Mouse (Mus musculus) erythroblast, embryonic 14.5 days (primary cell): ENCODE measurements around the gene Slc6a9. TPM values are rescaled to one million over a fixed set of nuclear protein-coding genes. Genes with fewer than 3 reads are reported as not detected.
A peak's percentile ranks its signal among the peaks of the same experiment; 100 is the strongest.

Source experiments
- H3K27me3 ChIP-seq: 2 replicates; pipeline ENCODE4 v1.6.1; 2012; ENCODE audit warnings: inconsistent platforms; ENCODE audit not compliant: control insufficient read depth
- H3K36me3 ChIP-seq: 2 replicates; pipeline ENCODE4 v1.6.1; 2012; ENCODE audit warnings: mild to moderate bottlenecking, inconsistent platforms; ENCODE audit not compliant: control insufficient read depth
- H3K4me1 ChIP-seq: 2 replicates; pipeline ENCODE4 v1.6.1; 2012; ENCODE audit warnings: inconsistent platforms; ENCODE audit not compliant: control insufficient read depth
- H3K4me3 ChIP-seq: replicated peaks from 2 replicates; pipeline ENCODE3; 2012; ENCODE audit warnings: moderate library complexity, mild to moderate bottlenecking, inconsistent platforms
- H3K9me3 ChIP-seq: 2 replicates; pipeline ENCODE4 v1.6.1; 2012; ENCODE audit warnings: low read length, inconsistent platforms, mixed read lengths; ENCODE audit not compliant: control insufficient read depth
- GATA1 ChIP-seq: IDR thresholded peaks from 2 replicates; pipeline ENCODE4 v1.6.1; 2012; ENCODE audit warnings: low read length, inconsistent platforms, mixed read lengths
- TAL1 ChIP-seq: IDR thresholded peaks from 3 replicates; pipeline ENCODE4 v1.6.1; 2012; ENCODE audit warnings: low read length, inconsistent platforms, mixed read lengths
- polyA plus RNA-seq: library from polyadenylated mRNA; stranded (reverse); fragments of >175 nt; gene quantifications from 2 replicates; pipeline ENCODE4 v1.2.3, GENCODE M21; 2012

The Slc6a9 gene
- polyA plus RNA-seq, 1 experiment, result 82.3 TPM

DNA sequence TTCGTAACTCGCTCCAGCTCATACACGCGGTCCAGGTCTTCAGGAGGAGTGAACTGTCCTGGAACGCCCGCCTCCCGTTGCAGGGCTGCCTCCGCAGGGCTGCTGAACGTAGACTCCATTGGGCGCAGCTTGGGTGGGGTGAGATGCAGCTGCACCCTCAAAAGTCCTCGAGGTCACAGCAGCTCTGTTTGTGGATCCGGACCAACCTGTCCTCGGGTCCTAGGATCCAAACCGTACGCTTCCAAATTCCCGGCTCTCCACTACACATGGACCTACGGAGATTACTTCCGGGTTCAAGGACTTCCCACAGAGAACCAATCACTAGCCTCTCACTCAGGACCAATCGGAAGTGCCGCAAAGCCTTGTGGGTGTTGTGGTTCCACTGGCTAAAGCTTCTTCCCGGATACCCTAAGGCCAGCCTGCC is 57.4 kb downstream of the Slc6a9 start, which contains the start of gene Dph2:
Dph2 (minus strand) TSS at position 295 of the 424 bp plus-strand sequence.
- H3K36me3 ChIP-seq, result peaks cover 57% of the 10 kb centered on the region
- TF ChIP-seq GATA1 (no peak), TAL1 (no peak)
- peak within 1 kb of the TSS; percentile 65 for H3K4me3 ChIP-seq
- H3K9me3 ChIP-seq, result no peaks in the 10 kb centered on the region
- peaks cover 43% of the 10 kb centered on the region for H3K4me1 ChIP-seq
- H3K27me3 ChIP-seq, result no peaks in the 10 kb centered on the region

DNA sequence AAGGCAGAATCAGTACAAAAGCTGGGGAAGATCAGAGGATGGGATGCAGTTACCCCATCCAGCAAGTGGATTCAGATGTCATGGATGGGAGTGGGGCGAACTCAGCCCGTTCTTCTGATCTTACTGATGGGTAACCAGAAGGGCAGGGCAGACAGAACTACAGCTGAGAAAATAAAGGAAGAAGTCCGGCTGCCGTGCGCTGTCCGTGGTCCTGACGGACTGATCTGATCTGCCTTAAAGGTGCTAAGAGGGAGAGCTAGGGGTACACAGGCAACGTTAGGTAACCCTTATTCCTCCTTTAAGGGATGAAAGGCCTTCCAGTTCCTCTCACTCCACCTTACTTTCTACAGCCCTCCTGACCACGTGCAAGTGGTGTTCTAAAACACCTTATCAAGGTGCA is 59.1 kb downstream of the Slc6a9 start:
- Histone ChIP-seq H3K4me3 (no peak overlapping the region), H3K27me3 (no peaks in the 10 kb centered on the region), H3K36me3 (peaks cover 71% of the 10 kb centered on the region), H3K4me1 (peaks cover 34% of the 10 kb centered on the region), H3K9me3 (no peaks in the 10 kb centered on the region)
- no peak for TF ChIP-seq GATA1
- no peak for TF ChIP-seq TAL1

DNA sequence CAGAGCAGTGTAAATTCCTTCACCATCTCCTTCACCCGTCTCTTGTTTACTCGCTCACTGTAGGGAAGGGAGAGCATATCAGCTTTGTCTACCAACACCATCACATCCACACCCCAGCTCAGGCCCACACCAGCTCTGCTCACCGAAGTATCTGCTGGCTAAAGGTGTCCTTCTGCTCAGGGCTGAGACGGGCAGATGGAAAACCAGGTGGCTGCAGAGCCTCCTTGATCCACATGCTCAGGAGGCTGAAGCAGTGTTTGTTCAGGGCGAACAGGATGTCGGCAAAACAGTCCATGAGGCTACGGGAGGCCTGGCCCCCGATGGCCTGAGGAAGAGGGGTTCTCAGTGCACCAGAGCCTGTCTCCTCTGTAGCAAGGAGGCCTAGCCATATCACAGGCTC is 60.3 kb downstream of the Slc6a9 start:
- Histone ChIP-seq H3K9me3 (no peaks in the 10 kb centered on the region), H3K27me3 (no peaks in the 10 kb centered on the region), H3K36me3 (peaks cover 75% of the 10 kb centered on the region), H3K4me3 (no peak overlapping the region), H3K4me1 (peaks cover 31% of the 10 kb centered on the region)
- TF ChIP-seq TAL1 (no peak), GATA1 (no peak)

DNA sequence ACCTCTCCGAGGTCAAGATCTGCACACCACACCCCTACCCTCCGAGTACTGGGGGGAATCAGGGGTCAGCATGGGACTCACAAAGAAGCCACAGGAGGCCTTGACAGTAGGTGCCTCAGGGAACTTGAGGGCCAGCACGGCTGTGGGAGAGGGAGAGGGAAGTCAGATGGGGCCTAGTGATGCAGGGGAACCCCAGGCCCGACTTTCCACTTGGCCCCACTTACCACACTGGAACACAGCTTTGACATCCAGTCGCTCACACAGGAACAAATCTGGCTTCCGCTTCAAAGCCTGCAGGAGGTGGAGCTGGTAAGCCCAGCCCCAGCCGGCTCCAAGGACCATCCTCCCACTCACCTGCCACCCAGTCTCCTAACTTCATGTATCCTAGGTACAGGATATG is 61.0 kb downstream of the Slc6a9 start:
- Histone ChIP-seq H3K4me1 (peaks cover 26% of the 10 kb centered on the region), H3K27me3 (no peaks in the 10 kb centered on the region), H3K36me3 (peaks cover 75% of the 10 kb centered on the region), H3K9me3 (no peaks in the 10 kb centered on the region), H3K4me3 (no peak overlapping the region)
- no peak for TF ChIP-seq GATA1
- TF ChIP-seq TAL1, result no peak

DNA sequence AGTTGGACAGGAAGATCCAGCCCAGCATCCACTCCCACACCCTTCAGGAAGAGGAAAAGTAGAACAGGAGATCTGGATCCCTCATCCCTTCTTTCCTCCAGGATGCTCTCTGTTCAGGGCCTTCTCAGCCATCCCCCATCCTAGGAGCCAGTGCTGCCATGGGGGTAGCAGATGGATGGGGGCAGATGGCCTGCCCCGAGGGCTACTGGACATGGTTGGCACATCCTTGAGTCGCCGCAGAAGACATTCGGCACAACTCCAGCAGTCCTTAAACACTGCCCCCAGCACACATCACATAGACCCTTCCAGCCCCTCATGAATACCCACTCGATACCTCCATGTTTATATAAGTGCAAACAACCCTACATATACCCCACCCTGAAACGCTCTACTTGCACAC is 61.7 kb downstream of the Slc6a9 start:
- H3K36me3 ChIP-seq, result peaks cover 77% of the 10 kb centered on the region
- H3K4me1 ChIP-seq, result peaks cover 19% of the 10 kb centered on the region
- H3K27me3 ChIP-seq, result no peaks in the 10 kb centered on the region
- H3K9me3 ChIP-seq, result no peaks in the 10 kb centered on the region
- H3K4me3 ChIP-seq, result no peak overlapping the region
- no peak for TF ChIP-seq GATA1
- TF ChIP-seq TAL1, result no peak

DNA sequence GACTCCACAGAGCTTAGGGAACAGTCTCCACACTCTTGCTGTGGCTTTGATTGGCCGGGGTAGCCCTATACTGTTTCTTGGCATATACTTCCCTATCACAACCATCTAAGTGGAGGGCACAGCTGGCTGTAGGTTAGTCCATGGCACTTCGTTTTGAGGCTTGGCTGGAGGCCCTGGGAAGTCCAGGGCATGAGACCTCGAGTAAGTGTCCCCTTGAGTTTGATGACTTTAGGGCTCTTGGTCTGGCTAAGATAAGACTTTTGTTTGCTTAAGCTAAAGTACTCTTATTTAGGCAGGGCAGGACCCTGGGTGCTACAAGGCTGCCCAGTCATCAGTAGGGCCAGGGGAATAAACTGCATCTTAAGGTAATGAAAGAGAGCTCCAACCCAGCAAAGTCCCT is 63.8 kb downstream of the Slc6a9 start:
- Histone ChIP-seq H3K9me3 (no peaks in the 10 kb centered on the region), H3K36me3 (peaks cover 97% of the 10 kb centered on the region), H3K27me3 (no peaks in the 10 kb centered on the region), H3K4me1 (peaks cover 4% of the 10 kb centered on the region; the same call in 1 of the 2 replicates), H3K4me3 (no peak overlapping the region)
- TF ChIP-seq TAL1, result no peak
- no peak for TF ChIP-seq GATA1

DNA sequence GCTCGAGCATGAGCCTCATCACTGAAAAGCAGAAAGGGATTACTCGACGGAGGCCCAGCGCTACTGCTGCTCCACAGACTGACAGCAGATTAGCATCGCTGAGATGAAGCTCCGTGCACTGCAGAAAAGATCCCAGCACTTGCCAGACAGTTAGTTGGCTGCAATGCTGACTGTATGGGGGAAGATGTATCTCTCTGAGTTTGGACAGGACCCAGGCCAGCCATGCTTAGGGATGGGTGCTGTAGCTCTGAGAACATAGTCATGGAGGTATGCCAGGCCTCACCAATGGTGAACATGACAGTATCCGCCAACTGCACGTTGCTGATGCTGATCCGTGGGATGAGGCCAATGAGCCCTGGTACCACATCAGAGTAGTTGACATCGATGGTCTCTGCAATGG is 69.8 kb downstream of the Slc6a9 start:
- Histone ChIP-seq H3K9me3 (no peaks in the 10 kb centered on the region), H3K4me3 (no peak overlapping the region), H3K27me3 (no peaks in the 10 kb centered on the region), H3K4me1 (peaks cover 8% of the 10 kb centered on the region), H3K36me3 (peaks cover 98% of the 10 kb centered on the region)
- TF ChIP-seq GATA1 (no peak), TAL1 (no peak)

DNA sequence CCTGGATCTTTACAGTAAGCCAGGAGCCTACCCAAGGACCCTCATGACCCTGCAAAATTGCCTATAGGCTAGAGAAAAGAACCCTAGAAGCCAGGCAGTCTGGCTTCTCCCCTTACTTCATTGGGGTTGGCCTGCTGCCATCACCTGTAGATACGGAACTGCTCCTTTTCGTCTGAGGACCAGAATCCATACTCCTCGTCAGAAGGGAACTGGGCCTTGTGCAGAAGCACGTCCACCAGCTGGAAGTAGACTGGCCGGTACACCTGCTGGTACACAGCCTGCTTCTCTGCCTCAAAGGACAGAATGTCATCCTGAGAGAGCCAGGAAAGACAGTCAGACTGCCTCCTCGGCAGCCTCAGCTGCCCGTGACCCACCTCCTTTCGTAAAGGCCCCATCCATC is 70.5 kb downstream of the Slc6a9 start:
- peaks cover 98% of the 10 kb centered on the region for H3K36me3 ChIP-seq
- no peaks in the 10 kb centered on the region for H3K9me3 ChIP-seq
- H3K4me3 ChIP-seq, result no peak overlapping the region
- H3K4me1 ChIP-seq, result peaks cover 11% of the 10 kb centered on the region
- no peak for TF ChIP-seq GATA1
- TF ChIP-seq TAL1, result no peak
- H3K27me3 ChIP-seq, result no peaks in the 10 kb centered on the region

DNA sequence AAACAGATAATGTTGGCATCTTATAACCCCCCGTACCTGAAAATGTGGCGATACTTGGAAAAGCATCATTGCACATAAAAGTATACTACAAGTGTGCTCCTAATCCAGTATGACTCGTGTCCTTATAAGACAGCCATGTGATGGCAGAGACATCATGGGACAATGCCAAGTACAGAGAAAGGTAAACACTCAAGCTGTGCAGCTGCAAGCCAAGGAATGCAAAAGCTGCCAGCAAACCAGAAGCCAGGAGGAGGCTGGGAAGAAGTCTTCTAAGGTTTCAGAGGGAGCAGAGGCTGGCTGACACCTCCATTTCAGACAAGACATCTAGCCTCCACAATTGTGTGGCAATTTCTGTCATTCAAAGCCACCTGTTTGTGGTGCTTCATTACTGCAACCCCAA is 71.9 kb downstream of the Slc6a9 start:
- peaks cover 96% of the 10 kb centered on the region for H3K36me3 ChIP-seq
- H3K4me1 ChIP-seq, result peaks cover 20% of the 10 kb centered on the region
- TF ChIP-seq TAL1 (no peak), GATA1 (no peak)
- no peak overlapping the region for H3K4me3 ChIP-seq
- no peaks in the 10 kb centered on the region for H3K9me3 ChIP-seq
- H3K27me3 ChIP-seq, result no peaks in the 10 kb centered on the region

DNA sequence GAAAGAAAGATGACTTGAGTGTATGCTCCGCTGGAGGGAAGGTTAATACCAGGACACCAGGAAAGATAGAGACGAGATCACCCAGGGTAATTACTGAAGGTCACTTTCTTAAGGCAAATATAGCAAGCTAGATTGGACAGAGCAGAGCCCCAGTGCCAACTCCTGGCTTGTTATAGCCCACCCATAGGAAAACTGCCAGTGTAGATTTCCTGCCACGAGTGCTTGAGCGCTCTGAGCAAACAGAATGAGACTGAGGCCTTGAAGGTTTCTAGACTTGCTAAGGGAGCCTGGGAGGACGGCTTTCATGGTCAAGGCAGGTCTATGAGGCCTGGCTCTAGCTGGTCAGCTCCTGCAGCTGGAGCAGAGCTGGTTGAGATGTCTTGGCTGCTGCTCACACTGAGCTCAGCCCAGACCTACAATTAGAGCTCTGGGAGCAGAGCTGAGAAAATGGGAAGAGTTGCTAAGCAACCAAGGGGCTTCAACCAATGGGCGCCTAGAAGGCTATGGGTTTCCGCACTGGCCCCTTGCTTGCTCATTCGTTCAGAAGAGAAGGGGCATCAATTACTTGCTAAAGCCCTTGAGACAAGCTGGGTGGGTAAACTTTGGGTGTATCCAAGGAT is 74.6 kb downstream of the Slc6a9 start:
- peaks cover 47% of the 10 kb centered on the region for H3K4me1 ChIP-seq
- TF ChIP-seq TAL1 (no peak), GATA1 (no peak)
- H3K4me3 ChIP-seq, result no peak overlapping the region
- H3K27me3 ChIP-seq, result no peaks in the 10 kb centered on the region
- no peaks in the 10 kb centered on the region for H3K9me3 ChIP-seq
- H3K36me3 ChIP-seq, result peaks cover 92% of the 10 kb centered on the region
